Mouse (Mus musculus): ENCODE results near the gene Olfr1151.

DNA sequence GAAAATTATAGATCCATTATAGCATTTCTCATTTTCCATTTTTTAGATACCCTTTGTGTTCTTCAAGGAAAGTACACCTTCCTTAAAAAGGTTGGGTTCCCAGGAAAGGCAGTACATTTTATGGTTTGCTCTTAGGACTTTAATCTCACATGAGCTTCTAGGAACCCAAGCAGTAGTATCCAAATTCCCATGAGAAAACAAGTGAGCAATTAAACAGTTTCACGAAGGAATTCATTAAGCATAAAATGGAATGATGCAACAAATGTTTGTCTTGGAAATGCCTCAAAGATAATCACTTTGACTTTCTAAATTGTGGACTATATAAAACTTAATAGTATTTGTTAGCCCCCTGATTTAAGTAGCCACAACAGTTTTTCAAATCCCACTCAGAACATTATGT, 49.4 kb downstream of the Olfr1151 start, which contains the start of gene Olfr1154:
- no peak for TF ChIP-seq CTCF (IDR thresholded peaks at IDR 0.05; ENCODE audit: low read depth)
- TF ChIP-seq EP300 (optimal IDR thresholded peaks at IDR 0.05): no peak

Measured in stomach, postnatal 0 days (tissue).